Mouse (Mus musculus) cortical plate, adult 2 months (tissue): Measurements from ENCODE around the gene Tmem253. TPM values are rescaled to one million over a fixed set of nuclear protein-coding genes. Genes with fewer than 3 reads are reported as not detected.

Experiments used
- H3K27ac ChIP-seq: fragments of 200-500 bp; 2 replicates; pipeline ENCODE4 v1.5.1; 2012; ENCODE audit warnings: low read length, control low read depth, inconsistent platforms; ENCODE audit not compliant: insufficient read depth
- H3K4me1 ChIP-seq: fragments of 200-500 bp; 2 replicates; pipeline ENCODE4 v1.6.1; 2011; ENCODE audit warnings: low read length; ENCODE audit not compliant: control insufficient read depth, insufficient read depth
- H3K4me3 ChIP-seq: fragments of 200-500 bp; 2 replicates; pipeline ENCODE4 v1.5.1; 2011; ENCODE audit warnings: mild to moderate bottlenecking, low read length, control low read depth; ENCODE audit not compliant: insufficient read depth
- CTCF ChIP-seq: fragments of 200-500 bp; IDR thresholded peaks from 2 replicates; pipeline ENCODE4 v1.5.1; 2011; ENCODE audit warnings: mild to moderate bottlenecking, control low read depth, low read length; ENCODE audit not compliant: insufficient read depth; ENCODE audit errors: extremely low read depth
- POLR2A ChIP-seq: fragments of 200-500 bp; IDR thresholded peaks from 2 replicates; pipeline ENCODE4 v1.6.1; 2011; ENCODE audit warnings: mild to moderate bottlenecking, low read length, control low read depth; ENCODE audit not compliant: insufficient read depth; ENCODE audit errors: extremely low read depth
- polyA plus RNA-seq: library from polyadenylated mRNA; depleted of rRNA; stranded (reverse); fragments of >200 nt; gene quantifications from 2 replicates; pipeline ENCODE4 v1.2.3, GENCODE M21; 2012; rRNA removed

The Tmem253 gene
- polyA plus RNA-seq = 0.21 and 0.34 TPM in 2 replicates

DNA sequence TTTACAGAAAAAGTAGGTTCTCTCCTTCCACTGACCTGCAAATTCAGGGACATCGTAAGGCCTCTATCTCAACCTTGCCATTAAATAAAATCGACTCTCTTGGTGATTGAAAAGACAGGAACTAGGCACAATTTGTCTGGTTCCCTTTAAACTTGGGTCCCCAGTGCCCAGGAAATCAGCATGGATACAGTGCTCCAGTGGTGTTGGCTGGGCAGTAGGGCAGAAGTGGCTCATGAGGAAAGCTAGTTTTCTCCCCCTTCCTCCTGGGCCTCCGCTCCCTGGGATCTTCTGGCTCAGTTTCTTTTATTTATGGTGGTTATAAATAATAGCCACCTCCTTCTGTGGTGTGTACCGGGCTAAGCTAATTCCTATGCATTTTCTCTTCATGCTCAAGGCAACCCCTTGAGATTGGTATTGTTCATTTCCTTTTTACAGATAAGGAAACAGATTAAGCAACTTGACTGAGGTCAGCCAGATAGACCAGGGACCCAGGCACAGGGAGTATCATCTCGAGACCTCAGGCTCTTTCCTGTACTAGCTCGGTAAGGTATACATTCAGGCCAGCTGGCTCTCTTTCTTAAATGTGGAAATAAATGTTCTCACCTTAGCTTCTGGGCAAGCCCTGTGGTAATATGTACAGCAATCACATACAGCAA, at the start of gene Tmem253:
Tmem253 (plus strand) TSS at position 214 of the 656 bp plus-strand sequence.
- Histone ChIP-seq H3K4me3 (peak within 1 kb of the TSS; percentile 71), H3K27ac (peak within 1 kb of the TSS; percentile 70; the same call in 1 of the 2 replicates), H3K4me1 (no peaks in the 10 kb centered on the region)
- TF ChIP-seq POLR2A = no peak
- no peak for TF ChIP-seq CTCF

DNA sequence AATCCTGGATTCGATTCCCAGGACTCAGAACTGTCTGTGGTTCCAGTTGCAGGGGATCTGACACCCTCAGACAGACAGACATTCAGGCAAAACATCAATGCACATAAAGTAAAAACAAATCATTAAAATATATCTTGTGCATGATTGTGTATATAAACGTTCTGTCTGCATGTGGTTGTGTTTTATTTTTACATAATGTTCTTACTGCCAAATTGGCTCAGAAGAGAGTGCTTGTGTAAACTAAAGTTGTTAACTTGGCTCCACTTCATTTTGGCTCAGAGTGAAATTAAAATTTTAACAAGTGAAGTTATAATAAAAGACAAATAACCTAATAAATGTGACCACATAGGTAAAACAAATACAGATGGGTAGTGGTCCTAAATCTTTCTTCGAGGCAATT, 48.1 kb upstream of the Tmem253 start:
- H3K27ac ChIP-seq = no peak overlapping the region
- H3K4me3 ChIP-seq = no peak overlapping the region
- no peak for TF ChIP-seq CTCF
- TF ChIP-seq POLR2A = no peak
- H3K4me1 ChIP-seq = no peaks in the 10 kb centered on the region

DNA sequence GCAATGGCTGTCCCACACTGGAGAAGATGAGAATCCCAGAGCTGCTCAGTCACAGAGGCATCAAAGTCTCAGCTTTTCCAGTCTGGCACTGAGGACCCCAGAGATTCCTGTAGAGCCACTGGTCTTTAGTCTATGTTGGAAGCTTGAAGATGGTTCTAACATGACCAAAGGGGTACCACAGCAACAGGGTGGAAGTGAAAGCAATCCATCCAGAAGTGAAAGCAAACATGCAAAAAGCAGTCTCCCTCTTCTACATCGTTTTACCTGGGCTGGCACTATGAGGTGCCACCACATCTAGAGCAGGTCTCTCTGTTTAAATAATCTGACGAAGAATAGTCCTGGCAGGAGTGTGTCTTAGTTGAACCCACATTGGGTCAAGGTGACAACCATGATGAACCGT, 36.2 kb upstream of the Tmem253 start:
- TF ChIP-seq POLR2A (no peak), CTCF (no peak)
- H3K4me1 ChIP-seq = no peaks in the 10 kb centered on the region
- H3K4me3 ChIP-seq = no peak overlapping the region
- H3K27ac ChIP-seq = no peak overlapping the region

DNA sequence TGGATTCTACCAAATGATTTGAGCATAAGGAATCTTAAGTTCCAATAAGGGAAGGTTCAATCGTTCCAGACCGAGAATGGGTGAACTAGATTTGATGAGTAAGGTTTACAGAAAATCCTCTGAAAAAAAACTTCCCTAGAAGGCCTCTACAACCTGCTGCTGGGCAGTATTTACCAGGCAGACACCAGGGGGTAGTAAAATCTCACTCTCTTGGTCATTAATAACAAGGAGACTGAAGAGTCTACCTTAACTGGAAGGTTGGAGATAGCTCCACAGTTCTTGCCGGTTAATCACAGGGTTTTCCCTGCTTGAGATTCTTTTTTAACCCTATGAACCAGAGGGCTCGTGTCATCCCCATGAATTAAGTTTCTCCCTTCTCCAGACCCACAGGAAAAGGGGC, 32.2 kb upstream of the Tmem253 start:
- no peak overlapping the region for H3K27ac ChIP-seq
- H3K4me1 ChIP-seq = no peaks in the 10 kb centered on the region
- no peak overlapping the region for H3K4me3 ChIP-seq
- TF ChIP-seq POLR2A (no peak), CTCF (no peak)

DNA sequence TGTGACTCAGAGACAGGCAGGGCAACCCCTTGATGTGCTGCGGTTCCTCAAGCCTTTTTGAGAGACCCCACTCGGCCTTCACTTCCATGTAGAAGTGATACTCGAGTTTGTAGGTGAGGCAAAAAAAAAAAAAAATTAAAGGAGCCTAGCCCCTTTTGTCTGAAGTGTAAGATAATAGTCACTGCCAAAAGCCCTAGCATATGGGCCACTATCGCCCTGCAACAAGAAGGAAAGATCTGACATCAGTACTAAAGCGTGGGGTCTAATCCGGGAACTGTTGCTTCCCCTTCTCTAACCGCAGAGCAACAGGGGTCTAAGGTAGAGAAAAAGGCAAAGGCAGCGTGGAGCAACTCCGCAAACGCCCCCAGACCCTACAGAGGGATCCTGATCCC, 31.6 kb upstream of the Tmem253 start:
- TF ChIP-seq CTCF = no peak
- no peak for TF ChIP-seq POLR2A
- Histone ChIP-seq H3K4me3 (peak overlapping the region; percentile 44; the same call in 1 of the 2 replicates), H3K27ac (no peak overlapping the region)

DNA sequence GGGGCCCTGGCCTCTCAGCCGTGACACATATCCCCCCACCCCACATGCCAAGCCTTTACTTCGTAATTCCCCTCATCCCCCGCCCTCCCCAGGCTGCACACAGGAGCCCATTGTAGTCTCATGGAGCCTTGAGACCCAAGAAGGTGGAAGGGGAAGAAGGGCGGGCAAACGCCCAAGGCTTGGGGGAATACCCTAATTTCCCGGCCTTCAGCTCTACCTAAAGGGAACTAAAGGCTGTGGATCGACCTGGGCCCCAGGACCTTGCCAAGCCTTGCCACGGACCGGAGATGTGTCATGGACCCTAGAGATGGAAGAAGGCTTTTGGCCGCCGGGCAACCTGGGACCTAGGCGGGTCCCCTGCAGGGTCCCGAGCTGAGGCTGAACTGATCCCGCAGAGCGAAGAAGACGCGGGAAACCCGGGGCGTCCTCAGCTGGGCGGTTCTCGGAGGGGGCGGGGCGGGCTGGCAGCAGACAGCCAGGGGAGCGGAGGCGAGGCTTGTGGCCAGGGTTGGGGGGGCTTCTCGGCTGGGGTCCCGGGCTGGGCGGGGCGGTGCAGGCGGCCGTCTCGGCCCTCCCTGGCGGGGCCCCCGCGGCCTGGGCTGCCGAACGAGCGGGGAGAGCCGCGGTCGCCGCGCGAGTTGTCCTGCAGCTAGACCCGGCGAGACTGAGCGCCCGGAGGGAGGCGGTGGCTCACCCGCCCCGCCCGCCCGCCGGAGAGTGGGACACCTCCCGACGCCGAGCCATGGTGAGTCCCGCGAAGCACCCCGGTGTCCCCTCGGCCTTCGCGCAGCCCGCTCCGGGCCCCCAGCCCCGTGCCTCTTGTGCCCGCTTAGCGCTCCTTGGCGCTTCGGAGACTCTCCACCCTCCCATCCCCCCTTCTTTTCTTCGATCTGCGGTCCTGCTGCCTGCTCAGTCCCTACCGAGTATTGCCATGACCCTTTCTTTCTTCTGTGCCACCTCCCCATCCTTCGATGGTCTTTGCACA, 30.9 kb upstream of the Tmem253 start, which contains the start of gene Arhgef40:
Arhgef40 (plus strand) TSS at position 473 of the 985 bp plus-strand sequence.
- Histone ChIP-seq H3K4me3 (peak within 1 kb of the TSS; percentile 44), H3K4me1 (no peaks in the 10 kb centered on the region), H3K27ac (peak within 1 kb of the TSS; percentile 7)
- TF ChIP-seq CTCF (no peak), POLR2A (no peak)

More for the DNA sequence above, 31.6 kb upstream of the Tmem253 start:
- H3K4me1 ChIP-seq = no peaks in the 10 kb centered on the region

DNA sequence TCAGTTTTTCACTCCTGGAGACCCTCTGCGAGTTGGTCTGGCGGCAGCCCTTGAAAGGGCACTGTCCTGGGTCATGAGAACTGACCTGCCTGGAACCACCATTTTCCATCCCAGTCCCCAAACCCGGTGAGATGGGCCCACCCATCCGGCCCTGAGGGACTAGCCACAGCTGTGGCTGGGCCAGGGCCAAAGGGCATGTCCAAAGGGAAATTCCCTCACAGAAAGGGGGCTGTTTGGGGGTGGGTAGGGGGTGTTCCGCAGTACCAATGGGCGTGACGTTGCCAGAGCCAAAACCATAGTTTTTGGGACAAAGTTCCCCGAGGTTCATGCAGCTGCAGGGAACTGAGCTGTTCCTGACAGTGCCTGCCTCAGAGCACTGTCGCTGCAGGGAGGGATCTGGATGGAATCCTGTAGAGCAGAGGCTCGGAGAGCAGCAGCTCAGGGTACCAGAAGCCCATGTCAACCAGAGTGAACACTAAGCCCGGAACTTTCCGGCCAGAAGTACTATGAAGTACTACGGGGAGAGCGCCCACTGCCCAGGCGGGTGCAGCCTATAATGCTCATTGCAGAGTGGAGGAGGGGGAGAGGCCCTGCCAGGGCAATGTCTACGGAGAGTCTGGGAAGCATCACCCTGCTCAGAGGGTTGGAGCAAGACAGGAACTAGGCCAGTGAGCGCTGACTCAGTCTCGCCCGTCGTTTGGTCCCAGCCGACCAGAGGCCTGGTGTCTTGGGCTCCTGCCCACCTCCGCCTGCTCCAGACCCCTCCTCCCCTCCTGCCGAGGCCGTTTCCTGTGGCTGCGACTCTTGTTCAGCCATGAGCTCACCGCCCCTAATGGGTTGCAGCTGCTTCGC, 29.9 kb upstream of the Tmem253 start:
- Histone ChIP-seq H3K27ac (peak overlapping the region; percentile 7), H3K4me3 (peak overlapping the region; percentile 44), H3K4me1 (no peaks in the 10 kb centered on the region)
- TF ChIP-seq POLR2A (no peak), CTCF (no peak)

DNA sequence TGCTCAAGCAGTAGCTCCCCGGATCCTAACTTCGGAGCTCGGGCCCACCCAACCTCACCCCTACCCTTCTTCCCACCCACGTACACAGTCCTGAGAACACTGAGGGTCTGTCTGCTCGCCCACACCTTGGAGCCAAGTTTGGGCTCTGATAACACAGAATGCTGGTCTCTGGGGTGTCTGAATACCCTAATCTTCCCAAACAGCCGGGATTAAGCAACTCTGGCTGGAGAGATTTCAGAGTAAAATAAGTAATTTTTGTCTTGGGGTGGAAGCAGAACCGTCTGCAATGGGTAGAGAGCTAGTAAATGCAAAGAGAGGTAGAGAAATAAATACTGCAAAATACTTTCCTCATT, 29.3 kb upstream of the Tmem253 start:
- peak overlapping the region; percentile 44 for H3K4me3 ChIP-seq
- H3K4me1 ChIP-seq = no peaks in the 10 kb centered on the region
- TF ChIP-seq CTCF (no peak), POLR2A (no peak)
- no peak overlapping the region for H3K27ac ChIP-seq

DNA sequence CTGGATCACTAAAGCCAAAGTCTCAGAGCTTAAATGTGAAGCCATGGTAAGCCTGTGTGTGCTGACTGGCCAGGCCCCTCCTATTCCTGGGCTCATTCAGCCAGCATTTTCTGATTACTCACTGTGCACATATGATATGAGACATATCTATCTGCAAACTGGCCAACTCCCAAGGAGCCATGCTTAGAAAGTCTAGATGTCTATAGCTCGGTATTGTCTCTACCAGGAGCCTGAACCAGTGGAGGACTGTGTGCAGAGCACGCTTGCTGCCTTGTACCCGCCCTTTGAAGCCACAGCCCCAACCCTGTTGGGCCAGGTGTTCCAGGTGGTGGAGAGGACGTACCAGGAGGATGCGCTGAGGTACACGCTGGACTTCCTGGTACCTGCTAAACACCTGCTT, 28.3 kb upstream of the Tmem253 start:
- TF ChIP-seq POLR2A = no peak
- no peak for TF ChIP-seq CTCF
- H3K27ac ChIP-seq = no peak overlapping the region
- no peaks in the 10 kb centered on the region for H3K4me1 ChIP-seq

More for the DNA sequence above, 28.3 kb upstream of the Tmem253 start:
- H3K4me3 ChIP-seq = no peak overlapping the region
